Mouse (Mus musculus) stomach, postnatal 0 days (tissue): Measurements from ENCODE around the gene Sergef. TPM values are rescaled to one million over a fixed set of nuclear protein-coding genes. Genes with fewer than 3 reads are reported as not detected.

ENCODE experiments used
- ATAC-seq: fragments of 200-750 bp; cut with Nextera tagmentation; 2 replicates; pipeline ENCODE4 v1.8.0; 2017; ENCODE audit not compliant: low FRiP score, low TSS enrichment
- DNase-seq: peaks from one replicate; pipeline ENCODE4 v3.0.0-alpha.2; 2016; ENCODE audit warnings: low spot score
- H3K27ac ChIP-seq: fragments of 300-500 bp; sonication (generic); replicated peaks from 2 replicates; pipeline ENCODE4 v1.5.1; 2014; ENCODE audit warnings: mild to moderate bottlenecking, control low read depth
- H3K27me3 ChIP-seq: fragments of 300-500 bp; sonication (generic); 2 replicates; pipeline ENCODE4 v1.6.1; 2014; ENCODE audit warnings: low read length; ENCODE audit not compliant: control insufficient read depth, insufficient read depth
- H3K36me3 ChIP-seq: fragments of 300-500 bp; sonication (generic); 2 replicates; pipeline ENCODE4 v1.6.1; 2014; ENCODE audit warnings: low read length, mixed read lengths; ENCODE audit not compliant: control insufficient read depth, insufficient read depth
- H3K4me1 ChIP-seq: fragments of 300-500 bp; sonication (generic); replicated peaks from 2 replicates; pipeline ENCODE4 v1.6.1; 2014; ENCODE audit warnings: antibody characterized with exemption; ENCODE audit not compliant: control insufficient read depth, insufficient read depth
- H3K4me2 ChIP-seq: fragments of 300-500 bp; sonication (generic); replicated peaks from 2 replicates; pipeline ENCODE4 v1.6.1; 2014; ENCODE audit warnings: low read depth, mild to moderate bottlenecking, control low read depth, moderate library complexity
- H3K4me3 ChIP-seq: fragments of 300-500 bp; sonication (generic); 2 replicates; pipeline ENCODE4 v1.5.1; 2014; ENCODE audit warnings: low read depth, low read length, control low read depth
- H3K9ac ChIP-seq: fragments of 300-500 bp; sonication (generic); 2 replicates; pipeline ENCODE4 v1.6.1; 2014; ENCODE audit warnings: mild to moderate bottlenecking, low read length, control low read depth, mixed read lengths
- H3K9me3 ChIP-seq: fragments of 300-500 bp; sonication (generic); 2 replicates; pipeline ENCODE4 v1.6.1; 2016; ENCODE audit warnings: low read length; ENCODE audit not compliant: control insufficient read depth
- CTCF ChIP-seq: IDR thresholded peaks from 2 replicates; pipeline ENCODE4 v1.5.1; 2016; ENCODE audit warnings: antibody characterized with exemption, low read depth, mild to moderate bottlenecking, moderate library complexity
- EP300 ChIP-seq: optimal IDR thresholded peaks from 2 replicates; pipeline ENCODE3; 2016; ENCODE audit warnings: antibody characterized with exemption
- WGBS: fragments of 180-500 bp; shearing (Covaris S2); extraction: QIAGEN DNeasy Blood & Tissue Kit; methylation state at CpG from one replicate; pipeline ENCODE4 v1.1.7; 2014; 5-methylcytosine and 5-hydroxymethylcytosine counted together
- polyA plus RNA-seq: library from polyadenylated mRNA; unstranded; fragments of >200 nt; fragmentation: Nextera tagmentation; extraction: Ambion mirVana; gene quantifications from 2 replicates; pipeline ENCODE4 v1.2.1, GENCODE M21; 2015

Sergef gene
- polyA plus RNA-seq, 1 experiment from 2014 or later, result 11.4 TPM

GRCm38 (mm10) chr7:46413959-46414725 is 225.5 kb downstream of the Sergef start:
- 60% methylated on average over 6 of the region's 6 CpGs for WGBS
- Histone ChIP-seq H3K4me3 (no peak overlapping the region), H3K9me3 (no peaks in the 10 kb centered on the region), H3K27ac (no peak overlapping the region), H3K36me3 (no peaks in the 10 kb centered on the region), H3K27me3 (no peaks in the 10 kb centered on the region), H3K4me1 (no peaks in the 10 kb centered on the region), H3K9ac (no peak overlapping the region), H3K4me2 (no peak overlapping the region)
- no peak for DNase-seq
- TF ChIP-seq CTCF (no peak), EP300 (no peak)
- ATAC-seq, result 0 out of 2 replicates have a peak, but pooled peaks have one; percentile 15

DNA sequence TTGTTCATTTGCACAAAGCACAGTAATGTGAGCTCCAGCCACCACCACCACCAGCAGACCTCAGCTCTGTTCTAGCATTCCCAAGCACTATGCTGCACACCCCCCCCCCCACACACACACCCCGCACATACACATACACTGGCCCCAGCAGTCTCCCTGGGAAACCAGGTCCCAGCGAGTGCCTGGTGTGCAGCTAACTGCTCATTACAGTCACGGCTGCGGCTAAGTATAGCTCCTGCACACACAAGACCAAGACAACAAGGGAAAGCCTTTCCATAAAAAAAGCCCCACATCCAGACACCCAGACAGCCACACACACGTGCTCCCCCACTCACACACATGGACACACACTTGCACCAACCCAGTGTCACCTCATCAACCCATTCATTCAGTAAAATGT is 226.8 kb downstream of the Sergef start:
- H3K9ac ChIP-seq, result no peak overlapping the region
- no peaks in the 10 kb centered on the region for H3K9me3 ChIP-seq
- ATAC-seq, result no peak
- H3K27me3 ChIP-seq, result no peaks in the 10 kb centered on the region
- DNase-seq, result no peak
- H3K4me1 ChIP-seq, result no peaks in the 10 kb centered on the region
- no peak overlapping the region for H3K4me2 ChIP-seq
- no peaks in the 10 kb centered on the region for H3K36me3 ChIP-seq
- TF ChIP-seq EP300, result no peak
- TF ChIP-seq CTCF, result no peak
- H3K27ac ChIP-seq, result no peak overlapping the region
- no peak overlapping the region for H3K4me3 ChIP-seq
- 81% methylated on average over 5 of the region's 5 CpGs for WGBS

- no peak for DNase-seq
- Histone ChIP-seq H3K4me1 (no peaks in the 10 kb centered on the region), H3K4me3 (no peak overlapping the region), H3K36me3 (no peaks in the 10 kb centered on the region), H3K27me3 (no peaks in the 10 kb centered on the region), H3K9me3 (no peaks in the 10 kb centered on the region), H3K27ac (no peak overlapping the region), H3K4me2 (no peak overlapping the region), H3K9ac (no peak overlapping the region)
- no peak for ATAC-seq
- TF ChIP-seq CTCF (no peak), EP300 (no peak)
- WGBS, result 74% methylated on average over 6 of the region's 6 CpGs
Observed at GRCm38 (mm10) chr7:46410727-46411126, 228.9 kb downstream of the Sergef start.

DNA sequence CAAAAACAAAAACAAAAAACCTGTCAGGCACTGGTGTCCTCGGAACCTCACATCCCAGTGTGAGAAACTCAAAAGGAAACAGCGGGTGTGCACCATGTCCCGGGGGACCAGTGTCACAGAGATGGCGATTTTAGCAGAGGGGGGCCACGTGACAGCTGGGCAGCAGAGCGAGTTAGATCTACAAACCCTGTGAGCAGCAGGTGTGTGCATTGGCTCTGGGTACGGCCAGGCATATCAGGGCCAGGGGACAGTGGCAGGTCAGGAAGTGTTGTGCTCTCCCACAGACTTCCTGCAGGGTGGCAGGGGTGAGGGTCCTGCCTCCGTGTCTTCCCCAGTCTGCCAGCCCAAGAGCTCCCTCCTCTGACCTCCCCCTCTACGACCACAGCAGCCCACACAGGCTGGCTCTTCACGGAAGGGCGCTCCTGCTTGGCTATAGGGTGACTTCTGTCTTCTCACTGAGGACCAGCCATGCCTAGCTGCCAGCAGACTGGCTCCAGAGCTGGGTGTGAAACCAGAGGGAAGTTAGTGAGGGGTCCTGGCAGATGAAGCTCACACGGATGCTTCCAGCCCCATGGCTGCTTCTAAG is 230.3 kb downstream of the Sergef start:
- H3K27me3 ChIP-seq, result no peaks in the 10 kb centered on the region
- ATAC-seq, result no peak
- H3K9ac ChIP-seq, result no peak overlapping the region
- no peak for DNase-seq
- no peaks in the 10 kb centered on the region for H3K36me3 ChIP-seq
- WGBS, result 36% methylated on average over 12 of the region's 12 CpGs
- no peak for TF ChIP-seq EP300
- H3K4me1 ChIP-seq, result no peaks in the 10 kb centered on the region
- H3K4me3 ChIP-seq, result no peak overlapping the region
- H3K9me3 ChIP-seq, result no peaks in the 10 kb centered on the region
- no peak overlapping the region for H3K4me2 ChIP-seq
- no peak overlapping the region for H3K27ac ChIP-seq

GRCm38 (mm10) chr7:46408606-46409005 is 231.0 kb downstream of the Sergef start:
- H3K36me3 ChIP-seq, result no peaks in the 10 kb centered on the region
- no peak for ATAC-seq
- H3K4me2 ChIP-seq, result no peak overlapping the region
- 78% methylated on average over 9 of the region's 9 CpGs for WGBS
- no peaks in the 10 kb centered on the region for H3K27me3 ChIP-seq
- no peak for DNase-seq
- TF ChIP-seq CTCF (no peak), EP300 (no peak)
- H3K9ac ChIP-seq, result no peak overlapping the region
- no peak overlapping the region for H3K4me3 ChIP-seq
- no peaks in the 10 kb centered on the region for H3K4me1 ChIP-seq
- H3K9me3 ChIP-seq, result no peaks in the 10 kb centered on the region
- H3K27ac ChIP-seq, result no peak overlapping the region

- Histone ChIP-seq H3K4me2 (no peak overlapping the region), H3K4me1 (no peaks in the 10 kb centered on the region), H3K9ac (no peak overlapping the region), H3K27ac (no peak overlapping the region), H3K36me3 (no peaks in the 10 kb centered on the region), H3K27me3 (no peaks in the 10 kb centered on the region), H3K9me3 (no peaks in the 10 kb centered on the region), H3K4me3 (no peak overlapping the region)
- ATAC-seq (no peak), DNase-seq (no peak)
- TF ChIP-seq EP300, result no peak
- TF ChIP-seq CTCF, result no peak
- 62% methylated on average over 7 of the region's 7 CpGs for WGBS
Observed at GRCm38 (mm10) chr7:46404756-46405155, 234.9 kb downstream of the Sergef start.
